Mouse (Mus musculus) MEL (cell line): ENCODE data around the gene Gfm1.

ENCODE experiments used
- CHD1 ChIP-seq: IDR thresholded peaks from 2 replicates; pipeline ENCODE4 v1.6.1; 2012; ENCODE audit warnings: low read depth, mild to moderate bottlenecking, inconsistent platforms, low read length, improper control_type of control experiment
- CTCF ChIP-seq, 3 experiments: IDR thresholded peaks in 2 of 3; conservative IDR thresholded peaks in 1 of 3; 2 replicates each; pipeline ENCODE4 v1.5.1; 2011 to 2012; ENCODE audit warnings: low read length in 3 of 3, low read depth in 2 of 3, mild to moderate bottlenecking in 2 of 3, improper control_type of control experiment in 1 of 3, inconsistent platforms in 1 of 3, mixed read lengths in 1 of 3, moderate library complexity in 1 of 3; ENCODE audit not compliant: control insufficient read depth in 1 of 3, insufficient read depth in 1 of 3, poor library complexity in 1 of 3, severe bottlenecking in 1 of 3
- EP300 ChIP-seq, 2 experiments: IDR thresholded peaks; 2 replicates each; pipeline ENCODE4 v1.6.1; 2011; ENCODE audit warnings: improper control_type of control experiment in 2 of 2, low read length in 2 of 2, low read depth in 1 of 2, mild to moderate bottlenecking in 1 of 2
- GATA1 ChIP-seq: IDR thresholded peaks from 2 replicates; pipeline ENCODE4 v1.6.1; 2011; ENCODE audit warnings: low read depth, low read length, improper control_type of control experiment
- JUND ChIP-seq: IDR thresholded peaks from 2 replicates; pipeline ENCODE4 v1.6.1; 2011; ENCODE audit warnings: low read depth, mild to moderate bottlenecking, improper control_type of control experiment, low read length
- MAX ChIP-seq: IDR thresholded peaks from 2 replicates; pipeline ENCODE4 v1.6.1; 2011; ENCODE audit warnings: low read length, improper control_type of control experiment
- MXI1 ChIP-seq: IDR thresholded peaks from 2 replicates; pipeline ENCODE4 v1.6.1; 2011; ENCODE audit warnings: mild to moderate bottlenecking, low read depth, low read length, improper control_type of control experiment
- MYC ChIP-seq: IDR thresholded peaks from 2 replicates; pipeline ENCODE4 v1.6.1; 2011; ENCODE audit warnings: low read depth, mild to moderate bottlenecking, low read length, improper control_type of control experiment, moderate library complexity
- USF2 ChIP-seq, 2 experiments: IDR thresholded peaks; 2 replicates each; pipeline ENCODE4 v1.6.1; 2011 to 2012; ENCODE audit warnings: improper control_type of control experiment in 2 of 2, low read length in 2 of 2, borderline replicate concordance in 1 of 2, inconsistent platforms in 1 of 2, low read depth in 1 of 2, mild to moderate bottlenecking in 1 of 2; ENCODE audit not compliant: insufficient read depth in 1 of 2

GRCm38 (mm10) chr3:67467281-67467680 lies 37.4 kb downstream of the Gfm1 start:
- no peak for TF ChIP-seq CHD1
- TF ChIP-seq JUND = no peak
- no peak for TF ChIP-seq CTCF (IDR thresholded peaks at IDR 0.05 in 2 of 3, conservative IDR thresholded peaks at IDR 0.05 in 1 of 3; ENCODE audit: control insufficient read depth in 1 of 3, insufficient read depth in 1 of 3, low read depth in 2 of 3, low read length in 3 of 3, poor library complexity in 1 of 3, severe bottlenecking in 1 of 3)
- TF ChIP-seq GATA1 = no peak
- no peak for TF ChIP-seq MYC
- no peak for TF ChIP-seq MXI1
- no peak for TF ChIP-seq MAX
- TF ChIP-seq USF2 (IDR thresholded peaks at IDR 0.05; ENCODE audit: borderline replicate concordance in 1 of 2, insufficient read depth in 1 of 2, low read depth in 1 of 2, low read length in 2 of 2) = no peak
- no peak for TF ChIP-seq EP300 (IDR thresholded peaks at IDR 0.05; ENCODE audit: low read depth in 1 of 2, low read length in 2 of 2)
